Mouse (Mus musculus): ENCODE results near the gene Rpn1. TPM values are rescaled to one million over a fixed set of nuclear protein-coding genes. Genes with fewer than 3 reads are reported as not detected.
A peak's percentile ranks its signal among the peaks of the same experiment; 100 is the strongest.

Rpn1 gene
- polyA plus RNA-seq, 1 experiment from 2014 or later, result 166 TPM

DNA sequence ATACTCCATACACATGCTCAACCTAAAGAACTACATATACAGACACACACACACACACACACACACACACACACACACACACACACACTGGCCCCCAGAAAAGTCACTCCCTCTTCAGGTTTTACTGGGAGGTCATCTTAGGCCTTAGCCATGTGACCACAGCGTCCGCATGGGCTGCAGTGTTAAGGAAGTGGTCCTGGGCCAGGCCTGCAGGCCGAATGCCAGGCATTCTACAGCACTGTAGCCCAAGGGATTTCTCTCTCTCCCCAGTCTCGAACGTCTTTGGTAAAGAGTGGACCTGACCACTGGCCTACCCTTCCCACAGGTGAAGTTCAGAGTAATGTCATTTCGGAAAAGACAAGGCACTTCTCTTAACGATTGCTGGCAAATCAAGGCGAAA lies 62.3 kb downstream of the Rpn1 start:
- no peaks in the 10 kb centered on the region for H3K27me3 ChIP-seq
- H3K4me2 ChIP-seq, result no peak overlapping the region
- H3K9me3 ChIP-seq (replicated peaks), result no peaks in the 10 kb centered on the region
- H3K36me3 ChIP-seq, result no peaks in the 10 kb centered on the region
- ATAC-seq (replicated peaks; ENCODE audit: insufficient number of reproducible peaks, insufficient read depth, low FRiP score, low read depth), result no peak
- 65% methylated on average over 8 of the region's 8 CpGs for WGBS
- H3K4me1 ChIP-seq (replicated peaks), result peaks cover 11% of the 10 kb centered on the region
- H3K9ac ChIP-seq, result no peak overlapping the region
- no peak overlapping the region for H3K4me3 ChIP-seq
- H3K27ac ChIP-seq, result no peak overlapping the region

DNA sequence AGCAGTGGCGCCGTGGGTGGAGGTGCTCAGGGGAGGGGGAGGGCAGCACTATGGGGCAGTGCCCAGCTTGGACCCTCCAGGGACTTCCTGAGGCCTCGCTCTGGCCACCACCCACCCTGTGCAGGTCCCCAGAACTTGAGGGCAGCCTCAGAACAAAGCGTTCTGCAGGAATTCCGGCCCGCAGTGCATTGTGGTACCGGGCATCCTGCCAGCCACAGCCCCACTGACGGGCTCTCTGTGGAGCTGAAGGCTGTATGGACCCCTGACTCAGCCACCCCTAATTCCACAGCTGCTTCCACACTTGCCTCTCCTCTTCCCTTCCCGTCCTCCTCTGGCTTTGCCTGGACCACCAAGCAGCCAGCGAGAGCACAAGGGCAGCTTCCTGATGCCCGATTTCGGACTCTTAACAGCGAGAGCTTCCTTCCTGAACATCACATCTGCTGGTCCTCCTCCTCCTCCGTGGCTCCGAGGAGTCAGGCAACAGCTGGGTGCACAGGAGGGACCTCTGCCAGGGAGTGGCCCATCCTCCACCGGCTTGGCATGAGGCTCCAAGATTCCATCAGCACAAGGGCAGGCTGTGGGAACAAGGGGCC lies 63.2 kb downstream of the Rpn1 start:
- Histone ChIP-seq H3K4me3 (no peak overlapping the region), H3K9ac (no peak overlapping the region), H3K27me3 (no peaks in the 10 kb centered on the region), H3K4me1 (replicated peaks) (peaks cover 11% of the 10 kb centered on the region), H3K4me2 (peak overlapping the region; percentile 16; the same call in 1 of the 2 replicates), H3K36me3 (no peaks in the 10 kb centered on the region), H3K9me3 (replicated peaks) (no peaks in the 10 kb centered on the region), H3K27ac (no peak overlapping the region)
- WGBS, result 59% methylated on average over 16 of the region's 16 CpGs
- peak; percentile 56; the same call in 1 of the 2 replicates for ATAC-seq (replicated peaks; ENCODE audit: insufficient number of reproducible peaks, insufficient read depth, low FRiP score, low read depth)

DNA sequence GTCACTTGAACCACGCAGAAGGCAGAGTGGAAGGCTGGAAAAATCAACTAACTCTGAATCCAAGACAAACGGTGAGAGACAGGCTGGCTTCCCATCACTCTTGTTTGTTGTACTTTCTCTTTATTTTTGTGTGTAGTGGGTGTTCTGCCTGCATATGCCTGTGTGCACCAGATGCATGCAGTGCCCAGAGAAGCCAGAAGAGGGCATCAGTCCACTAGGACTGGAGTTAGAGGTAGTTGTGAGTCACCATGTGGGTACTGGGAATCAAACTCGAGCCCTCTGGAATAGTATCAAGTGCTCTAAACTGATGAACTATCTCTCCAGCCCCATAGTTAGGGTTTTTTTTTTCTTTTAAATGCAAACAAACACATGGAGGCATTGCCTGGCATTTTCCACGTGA lies 67.1 kb downstream of the Rpn1 start:
- H3K9ac ChIP-seq, result no peak overlapping the region
- 0 out of 2 replicates have a peak, but pooled peaks cover 5% of the 10 kb centered on the region for H3K27me3 ChIP-seq
- ATAC-seq (replicated peaks; ENCODE audit: insufficient number of reproducible peaks, insufficient read depth, low FRiP score, low read depth), result no peak
- H3K36me3 ChIP-seq, result no peaks in the 10 kb centered on the region
- peaks cover 11% of the 10 kb centered on the region for H3K4me1 ChIP-seq (replicated peaks)
- H3K4me3 ChIP-seq, result no peak overlapping the region
- H3K9me3 ChIP-seq (replicated peaks), result no peaks in the 10 kb centered on the region
- 66% methylated on average over 4 of the region's 4 CpGs for WGBS
- no peak overlapping the region for H3K27ac ChIP-seq
- no peak overlapping the region for H3K4me2 ChIP-seq

DNA sequence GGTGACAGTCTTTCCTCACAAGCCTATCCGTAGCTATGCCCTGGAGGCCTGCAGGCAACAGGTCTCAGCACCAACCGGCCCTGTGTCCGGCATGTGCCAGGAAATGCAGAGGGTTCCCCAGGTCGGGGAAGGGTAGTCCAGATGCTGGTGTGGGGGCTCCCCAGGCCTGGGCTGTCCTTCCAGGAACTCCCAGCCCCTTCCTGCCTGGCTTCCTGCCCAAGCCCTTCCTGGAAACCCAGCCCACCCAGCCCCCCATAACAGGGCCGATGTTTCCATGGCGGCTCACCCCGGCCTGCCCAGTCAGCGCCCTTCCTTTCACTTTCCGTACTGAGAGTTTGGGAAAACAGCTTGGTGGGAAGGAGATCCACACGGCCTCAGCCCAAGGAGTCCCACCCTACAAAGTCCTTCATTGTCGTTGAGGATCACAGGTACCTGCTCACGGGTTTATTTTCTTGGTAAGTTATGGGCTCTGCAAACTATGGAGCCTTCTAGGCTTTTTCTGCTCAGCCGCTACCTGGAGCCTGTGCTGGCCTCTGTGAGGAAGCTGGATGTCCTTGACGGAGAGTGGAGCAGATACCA lies 67.9 kb downstream of the Rpn1 start:
- WGBS, result 56% methylated on average over 14 of the region's 14 CpGs
- Histone ChIP-seq H3K9ac (no peak overlapping the region), H3K36me3 (no peaks in the 10 kb centered on the region), H3K9me3 (replicated peaks) (no peaks in the 10 kb centered on the region), H3K27ac (peak overlapping the region; percentile 52), H3K4me3 (no peak overlapping the region), H3K4me2 (peak overlapping the region; percentile 6; the same call in 1 of the 2 replicates), H3K27me3 (0 out of 2 replicates have a peak, but pooled peaks cover 5% of the 10 kb centered on the region), H3K4me1 (replicated peaks) (peaks cover 6% of the 10 kb centered on the region)
- peak; percentile 30; the same call in 1 of the 2 replicates for ATAC-seq (replicated peaks; ENCODE audit: insufficient number of reproducible peaks, insufficient read depth, low FRiP score, low read depth)

GRCm38 (mm10) chr6:88152979-88153378 lies 68.7 kb downstream of the Rpn1 start:
- 64% methylated on average over 6 of the region's 6 CpGs for WGBS
- Histone ChIP-seq H3K4me2 (peak overlapping the region; percentile 6; the same call in 1 of the 2 replicates), H3K27ac (peak overlapping the region; percentile 52), H3K27me3 (0 out of 2 replicates have a peak, but pooled peaks cover 5% of the 10 kb centered on the region), H3K36me3 (no peaks in the 10 kb centered on the region), H3K4me3 (no peak overlapping the region), H3K9ac (no peak overlapping the region), H3K4me1 (replicated peaks) (no peaks in the 10 kb centered on the region), H3K9me3 (replicated peaks) (no peaks in the 10 kb centered on the region)
- no peak for ATAC-seq (replicated peaks; ENCODE audit: insufficient number of reproducible peaks, insufficient read depth, low FRiP score, low read depth)

Small RNA genes within 50 kb of the gene (microRNA-seq; reads per million reads assigned to microRNA genes)
- not detected for gene Mir6376

Other genes starting within 250 kb of the Rpn1 start
- 2.2 TPM in 2 replicates for gene Gm45140, start 248.7 kb upstream of the Rpn1 start, polyA plus RNA-seq (2015; fragmentation: Nextera tagmentation; extraction: Ambion mirVana)
- 22.9 and 23.5 TPM in 2 replicates for gene Isy1, start 245.7 kb upstream of the Rpn1 start, polyA plus RNA-seq (2015; fragmentation: Nextera tagmentation; extraction: Ambion mirVana)
- 661 and 702 TPM in 2 replicates for gene Cnbp, start 233.4 kb upstream of the Rpn1 start, polyA plus RNA-seq (2015; fragmentation: Nextera tagmentation; extraction: Ambion mirVana)
- gene Copg1, start 196.7 kb upstream of the Rpn1 start, polyA plus RNA-seq (2015; fragmentation: Nextera tagmentation; extraction: Ambion mirVana), result 94.7 and 129 TPM in 2 replicates
- 20.4 and 30.4 TPM in 2 replicates for gene Hmces, start 170.5 kb upstream of the Rpn1 start, polyA plus RNA-seq (2015; fragmentation: Nextera tagmentation; extraction: Ambion mirVana)
- gene H1fx, start 102.8 kb upstream of the Rpn1 start, polyA plus RNA-seq (2015; fragmentation: Nextera tagmentation; extraction: Ambion mirVana), result 18.1 and 23.2 TPM in 2 replicates
- 190 and 214 TPM in 2 replicates for gene Rab7, start 39.2 kb upstream of the Rpn1 start, polyA plus RNA-seq (2015; fragmentation: Nextera tagmentation; extraction: Ambion mirVana)
- gene Gata2, start 109.4 kb downstream of the Rpn1 start, polyA plus RNA-seq (2015; fragmentation: Nextera tagmentation; extraction: Ambion mirVana), result 14.0 and 20.4 TPM in 2 replicates
- not detected in 2 replicates for gene Dnajb8, start 137.8 kb downstream of the Rpn1 start, polyA plus RNA-seq (2015; fragmentation: Nextera tagmentation; extraction: Ambion mirVana)